Mouse (Mus musculus) lung, adult 2 months (tissue): ENCODE results near the gene Rtp3. TPM values are rescaled to one million over a fixed set of nuclear protein-coding genes. Genes with fewer than 3 reads are reported as not detected.
A peak's percentile ranks its signal among the peaks of the same experiment; 100 is the strongest.

Experiments
- DNase-seq: peaks from one replicate; pipeline ENCODE4 v3.0.0; 2022
- H3K4me1 ChIP-seq: fragments of 200-500 bp; 2 replicates; pipeline ENCODE4 v1.6.1; 2011; ENCODE audit warnings: low read length; ENCODE audit not compliant: control insufficient read depth, insufficient read depth
- H3K4me3 ChIP-seq: fragments of 200-500 bp; replicated peaks from 2 replicates; pipeline ENCODE3; 2011; ENCODE audit warnings: low read depth, mild to moderate bottlenecking, control low read depth, low read length; ENCODE audit errors: extremely low read depth
- CTCF ChIP-seq: fragments of 200-500 bp; IDR thresholded peaks from 2 replicates; pipeline ENCODE4 v1.5.1; 2011; ENCODE audit warnings: mild to moderate bottlenecking, low read length, control low read depth; ENCODE audit not compliant: insufficient read depth
- POLR2A ChIP-seq: fragments of 200-500 bp; IDR thresholded peaks from 2 replicates; pipeline ENCODE4 v1.6.1; 2011; ENCODE audit warnings: low read depth, mild to moderate bottlenecking, control low read depth, low read length, borderline replicate concordance; ENCODE audit errors: extremely low read depth
- WGBS: fragments of 180-500 bp; shearing (Covaris S2); methylation state at CpG from one replicate; pipeline ENCODE4 v1.1.7; 2018; 5-methylcytosine and 5-hydroxymethylcytosine counted together
- polyA plus RNA-seq: library from polyadenylated mRNA; depleted of rRNA; stranded (reverse); fragments of >200 nt; gene quantifications from 2 replicates; pipeline ENCODE4 v1.2.3, GENCODE M21; 2012

The Rtp3 gene
- polyA plus RNA-seq, 1 experiment: 29.0 TPM

GRCm38 (mm10) chr9:110961386-110961785 is 29.0 kb downstream of the Rtp3 start:
- WGBS: 96% methylated on average over 8 of the region's 8 CpGs
- no peak for DNase-seq
- TF ChIP-seq CTCF (no peak), POLR2A (no peak)

DNA sequence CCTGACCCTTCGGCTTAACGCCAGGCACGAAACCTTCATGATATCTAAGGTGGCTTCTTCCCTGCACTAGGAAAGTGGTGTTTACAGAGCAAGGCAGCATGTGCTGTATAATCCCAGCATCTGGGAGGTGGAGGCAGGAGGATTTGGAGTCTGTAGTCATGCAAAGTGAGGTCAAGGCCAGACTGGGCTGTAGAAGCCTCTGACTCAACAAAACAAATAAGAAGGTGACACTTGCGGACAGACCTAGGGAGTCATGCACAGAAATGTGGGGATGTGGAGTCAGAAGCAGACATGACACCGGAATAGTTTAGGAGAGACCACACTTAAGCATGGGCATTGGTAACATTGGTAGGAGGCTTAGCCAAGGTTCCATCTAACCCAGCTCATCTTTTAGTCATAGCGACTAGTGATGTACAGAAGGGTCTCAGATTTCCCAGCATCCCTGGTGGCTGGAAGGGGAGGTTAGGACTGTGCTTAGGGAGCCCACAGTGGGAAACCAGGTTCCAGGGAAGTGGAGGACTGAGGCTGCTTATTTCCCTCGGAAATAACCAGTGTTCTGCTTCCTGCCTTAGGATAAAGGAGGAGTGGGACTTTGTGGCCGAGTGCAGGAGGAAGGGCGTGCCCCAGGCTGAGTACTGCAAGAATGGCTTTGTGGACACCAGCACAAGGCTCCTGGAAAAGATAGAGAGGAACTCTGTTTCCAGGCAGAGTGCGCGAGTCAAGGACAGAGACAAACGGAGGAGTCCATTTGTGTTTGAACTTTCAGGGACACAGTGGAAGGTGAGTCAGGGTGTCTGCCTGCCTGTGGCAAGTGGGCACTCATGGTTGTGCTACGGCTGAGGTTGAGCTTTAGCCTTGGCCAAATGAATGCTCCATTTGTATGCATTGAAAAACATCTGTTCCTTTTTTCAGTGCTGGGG is 29.9 kb downstream of the Rtp3 start:
- Histone ChIP-seq H3K4me1 (no peaks in the 10 kb centered on the region), H3K4me3 (no peak overlapping the region)
- TF ChIP-seq CTCF (no peak), POLR2A (no peak)
- DNase-seq: no peak
- 72% methylated on average over 13 of the region's 13 CpGs for WGBS

More at GRCm38 (mm10) chr9:110961386-110961785, 29.0 kb downstream of the Rtp3 start:
- Histone ChIP-seq H3K4me1 (no peaks in the 10 kb centered on the region), H3K4me3 (no peak overlapping the region)

DNA sequence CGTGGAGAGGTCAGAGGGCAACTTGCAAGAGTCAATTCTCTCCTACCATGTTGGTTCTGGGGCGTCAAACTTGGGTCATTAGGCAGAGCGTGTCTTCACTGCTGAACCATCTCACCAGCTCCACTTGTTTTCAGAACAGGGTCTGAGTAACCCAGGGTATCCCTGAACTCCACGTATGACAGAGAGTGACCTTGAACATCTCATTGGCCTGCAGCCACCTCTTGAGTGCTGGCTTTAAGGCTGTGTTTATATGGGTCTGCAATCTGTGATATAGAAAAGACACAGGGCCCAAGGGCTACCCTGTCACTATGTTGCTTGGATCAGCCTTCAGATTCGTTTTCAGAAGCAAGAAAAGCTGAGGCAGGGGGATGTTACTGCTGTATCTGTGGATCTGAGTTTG is 30.7 kb downstream of the Rtp3 start:
- no peak for DNase-seq
- no peaks in the 10 kb centered on the region for H3K4me1 ChIP-seq
- no peak overlapping the region for H3K4me3 ChIP-seq
- WGBS: 74% methylated on average over 5 of the region's 5 CpGs
- TF ChIP-seq POLR2A: no peak
- TF ChIP-seq CTCF: no peak

GRCm38 (mm10) chr9:110955962-110956361 is 34.4 kb downstream of the Rtp3 start:
- DNase-seq: no peak
- TF ChIP-seq POLR2A: no peak
- no peak for TF ChIP-seq CTCF
- H3K4me3 ChIP-seq: no peak overlapping the region
- no peaks in the 10 kb centered on the region for H3K4me1 ChIP-seq
- WGBS: 80% methylated on average over 6 of the region's 6 CpGs

GRCm38 (mm10) chr9:110954681-110955445 is 35.5 kb downstream of the Rtp3 start:
- no peak for DNase-seq
- no peak overlapping the region for H3K4me3 ChIP-seq
- no peaks in the 10 kb centered on the region for H3K4me1 ChIP-seq
- no peak for TF ChIP-seq CTCF
- TF ChIP-seq POLR2A: no peak
- WGBS: 52% methylated on average over 2 of the region's 2 CpGs

DNA sequence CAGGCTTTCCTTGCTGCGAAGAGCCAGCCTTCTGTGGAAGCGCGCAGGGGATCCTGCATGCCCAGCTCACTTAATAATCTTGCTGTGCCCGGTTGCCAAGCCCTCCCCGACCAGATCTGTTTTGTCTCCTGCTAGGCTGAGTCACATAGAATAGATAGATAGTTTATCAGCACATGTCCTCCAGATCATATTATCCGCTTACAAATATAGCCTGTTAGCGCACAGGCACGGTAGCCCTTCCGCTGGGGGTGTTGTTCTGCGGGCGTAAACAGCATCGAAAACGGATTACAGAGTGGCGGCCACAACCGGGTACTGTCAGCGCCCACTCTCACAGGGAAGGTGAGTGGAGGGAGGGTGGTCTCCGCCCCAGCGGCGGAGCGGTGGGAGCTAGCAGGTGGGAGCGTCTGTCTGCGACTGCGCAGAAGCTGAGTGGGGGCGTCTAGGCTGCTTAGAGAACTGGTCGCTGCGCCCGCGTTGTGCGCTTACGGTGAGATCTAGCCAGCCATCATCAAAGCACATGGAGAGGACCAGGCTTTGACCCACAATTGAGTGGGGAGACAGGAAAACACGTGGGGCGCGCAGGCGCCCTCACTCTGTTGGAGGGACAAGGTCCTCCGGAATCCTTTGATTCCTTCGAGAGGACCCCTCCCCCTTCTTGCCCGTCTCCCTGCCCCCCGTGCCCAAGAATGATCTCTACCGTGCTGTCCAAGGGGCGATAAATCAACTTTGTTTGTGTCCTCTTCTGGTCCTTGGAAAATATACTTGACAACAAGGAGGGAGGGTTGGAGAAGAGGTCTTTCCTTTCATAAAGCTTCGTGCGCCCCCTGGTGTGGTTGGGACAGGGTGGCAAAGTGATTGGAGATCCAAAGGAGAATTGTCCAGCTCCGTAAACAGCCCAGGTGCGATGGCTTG is 36.6 kb downstream of the Rtp3 start:
- DNase-seq: peak; percentile 49
- 1% methylated on average over 44 of the region's 44 CpGs for WGBS
- TF ChIP-seq POLR2A (no peak), CTCF (peak; percentile 70)

GRCm38 (mm10) chr9:110952931-110953549 is 37.3 kb downstream of the Rtp3 start:
- Histone ChIP-seq H3K4me3 (no peak overlapping the region), H3K4me1 (no peaks in the 10 kb centered on the region)
- WGBS: 50% methylated on average over 5 of the region's 5 CpGs
- TF ChIP-seq CTCF: no peak
- TF ChIP-seq POLR2A: no peak
- DNase-seq: no peak

More for the DNA sequence above, 36.6 kb downstream of the Rtp3 start:
- H3K4me3 ChIP-seq: peak overlapping the region; percentile 71
- no peaks in the 10 kb centered on the region for H3K4me1 ChIP-seq

- TF ChIP-seq POLR2A: no peak
- no peaks in the 10 kb centered on the region for H3K4me1 ChIP-seq
- no peak for DNase-seq
- no peak overlapping the region for H3K4me3 ChIP-seq
- 59% methylated on average over 6 of the region's 6 CpGs for WGBS
These were observed 38.0 kb downstream of the Rtp3 start for GRCm38 (mm10) chr9:110952398-110952797.

GRCm38 (mm10) chr9:110951866-110952265 is 38.5 kb downstream of the Rtp3 start:
- 90% methylated on average over 13 of the region's 13 CpGs for WGBS
- H3K4me1 ChIP-seq: no peaks in the 10 kb centered on the region
- TF ChIP-seq POLR2A (no peak), CTCF (no peak)
- H3K4me3 ChIP-seq: no peak overlapping the region
- DNase-seq: no peak
